Mouse (Mus musculus) heart, embryonic 11.5 days (tissue): ENCODE results near the gene Kif24. TPM values are rescaled to one million over a fixed set of nuclear protein-coding genes. Genes with fewer than 3 reads are reported as not detected.
A peak's percentile ranks its signal among the peaks of the same experiment; 100 is the strongest.
"Not testable (repeated sequence)": the region's sequence is repeated elsewhere in the genome, so short reads cannot be mapped to it uniquely, and the experiment has no call there.

Source experiments
- ATAC-seq: fragments of 200-750 bp; cut with Nextera tagmentation; replicated peaks from 2 replicates; pipeline ENCODE4 v1.8.0; 2017; ENCODE audit warnings: moderate library complexity; ENCODE audit not compliant: insufficient number of reproducible peaks, low FRiP score, low TSS enrichment
- H3K27ac ChIP-seq: fragments of 300-500 bp; sonication (generic); 2 replicates; pipeline ENCODE4 v1.5.1; 2014; ENCODE audit warnings: mild to moderate bottlenecking, low read depth, low read length
- H3K27me3 ChIP-seq: fragments of 300-500 bp; sonication (generic); 2 replicates; pipeline ENCODE4 v1.6.1; 2014; ENCODE audit warnings: mild to moderate bottlenecking, low read length, mixed read lengths; ENCODE audit not compliant: control insufficient read depth, insufficient read depth
- H3K36me3 ChIP-seq: fragments of 300-500 bp; sonication (generic); 2 replicates; pipeline ENCODE4 v1.6.1; 2014; ENCODE audit warnings: mild to moderate bottlenecking, low read length, moderate library complexity, mixed read lengths; ENCODE audit not compliant: control insufficient read depth, insufficient read depth
- H3K4me1 ChIP-seq: fragments of 300-500 bp; sonication (generic); 2 replicates; pipeline ENCODE4 v1.6.1; 2014; ENCODE audit warnings: low read length; ENCODE audit not compliant: control insufficient read depth, insufficient read depth
- H3K4me2 ChIP-seq: fragments of 300-500 bp; sonication (generic); 2 replicates; pipeline ENCODE4 v1.6.1; 2014; ENCODE audit warnings: mild to moderate bottlenecking, moderate library complexity
- H3K4me3 ChIP-seq: fragments of 300-500 bp; sonication (generic); 2 replicates; pipeline ENCODE4 v1.5.1; 2014; ENCODE audit warnings: low read depth, low read length
- H3K9ac ChIP-seq: fragments of 300-500 bp; sonication (generic); 2 replicates; pipeline ENCODE4 v1.6.1; 2014; ENCODE audit warnings: mild to moderate bottlenecking, low read depth, low read length, moderate library complexity
- H3K9me3 ChIP-seq: fragments of 300-500 bp; sonication (generic); replicated peaks from 2 replicates; pipeline ENCODE4 v1.6.1; 2016; ENCODE audit warnings: low read length; ENCODE audit not compliant: control insufficient read depth
- WGBS: fragments of 180-500 bp; shearing (Covaris S2); extraction: QIAGEN DNeasy Blood & Tissue Kit; methylation state at CpG from one replicate; pipeline ENCODE4 v1.1.7; 2014; ENCODE audit not compliant: insufficient replicate concordance; 5-methylcytosine and 5-hydroxymethylcytosine counted together
- polyA plus RNA-seq: library from polyadenylated mRNA; unstranded; fragments of >200 nt; fragmentation: Nextera tagmentation; extraction: Ambion mirVana; gene quantifications from 2 replicates; pipeline ENCODE4 v1.2.1, GENCODE M21; 2014

The Kif24 gene
- polyA plus RNA-seq, 1 experiment from 2014 or later = 6.6 TPM

GRCm38 (mm10) chr4:41463051-41463738, 1.5 kb downstream of the Kif24 start:
- not testable (repeated sequence) for H3K36me3 ChIP-seq, H3K9me3 ChIP-seq, H3K4me1 ChIP-seq, H3K27ac ChIP-seq, ATAC-seq, H3K27me3 ChIP-seq
- Histone ChIP-seq H3K9ac (0 out of 2 replicates have a peak overlapping the region, but pooled peaks have one; percentile 22), H3K4me3 (peak overlapping the region; percentile 72), H3K4me2 (peak overlapping the region; percentile 81)
- WGBS = 54% methylated on average over 3 of the region's 3 CpGs

- 98% methylated on average over 1 of the region's 1 CpGs for WGBS
- H3K9me3 ChIP-seq = no peaks in the 10 kb centered on the region
Observed at GRCm38 (mm10) chr4:41460690-41461089, 4.0 kb downstream of the Kif24 start.

GRCm38 (mm10) chr4:41447595-41447994, 17.1 kb downstream of the Kif24 start:
- Histone ChIP-seq H3K9ac (no peak overlapping the region), H3K4me1 (peaks cover 3% of the 10 kb centered on the region; the same call in 1 of the 2 replicates), H3K4me3 (no peak overlapping the region), H3K4me2 (no peak overlapping the region), H3K27ac (no peak overlapping the region), H3K27me3 (no peaks in the 10 kb centered on the region), H3K36me3 (no peaks in the 10 kb centered on the region; the same call in 1 of the 2 replicates), H3K9me3 (no peaks in the 10 kb centered on the region)
- WGBS = 92% methylated on average over 3 of the region's 3 CpGs
- ATAC-seq = no peak

More at GRCm38 (mm10) chr4:41460690-41461089, 4.0 kb downstream of the Kif24 start:
- no peak for ATAC-seq
- Histone ChIP-seq H3K4me3 (no peak overlapping the region), H3K4me2 (no peak overlapping the region), H3K4me1 (no peaks in the 10 kb centered on the region; the same call in 1 of the 2 replicates), H3K9ac (no peak overlapping the region), H3K27me3 (no peaks in the 10 kb centered on the region), H3K36me3 (no peaks in the 10 kb centered on the region), H3K27ac (no peak overlapping the region)

- no peaks in the 10 kb centered on the region for H3K9me3 ChIP-seq
- no peak overlapping the region for H3K27ac ChIP-seq
- H3K4me2 ChIP-seq = no peak overlapping the region
- ATAC-seq = no peak; the same call in 1 of the 2 replicates
- no peak overlapping the region for H3K4me3 ChIP-seq
- whole genome bisulfite sequencing = 43% methylated on average over 4 of the region's 4 CpGs
- no peaks in the 10 kb centered on the region; the same call in 1 of the 2 replicates for H3K36me3 ChIP-seq
- H3K27me3 ChIP-seq = no peaks in the 10 kb centered on the region
- H3K4me1 ChIP-seq = no peaks in the 10 kb centered on the region; the same call in 1 of the 2 replicates
- H3K9ac ChIP-seq = no peak overlapping the region
Observed at GRCm38 (mm10) chr4:41442790-41443302, 21.8 kb downstream of the Kif24 start.

- no peak overlapping the region for H3K27ac ChIP-seq
- no peak overlapping the region for H3K4me2 ChIP-seq
- no peak overlapping the region for H3K9ac ChIP-seq
- H3K4me1 ChIP-seq = no peaks in the 10 kb centered on the region; the same call in 1 of the 2 replicates
- 82% methylated on average over 5 of the region's 5 CpGs for WGBS
- no peak for ATAC-seq
- H3K27me3 ChIP-seq = no peaks in the 10 kb centered on the region
- H3K9me3 ChIP-seq = no peaks in the 10 kb centered on the region
- no peak overlapping the region for H3K4me3 ChIP-seq
- no peaks in the 10 kb centered on the region for H3K36me3 ChIP-seq
Observed at GRCm38 (mm10) chr4:41438931-41439330, 25.8 kb downstream of the Kif24 start.

GRCm38 (mm10) chr4:41416966-41417365, 47.7 kb downstream of the Kif24 start:
- Histone ChIP-seq H3K4me3 (no peak overlapping the region), H3K4me2 (no peak overlapping the region), H3K27me3 (no peaks in the 10 kb centered on the region), H3K4me1 (no peaks in the 10 kb centered on the region), H3K36me3 (no peaks in the 10 kb centered on the region), H3K9me3 (no peaks in the 10 kb centered on the region), H3K9ac (no peak overlapping the region), H3K27ac (no peak overlapping the region)
- no peak for ATAC-seq

- H3K4me1 ChIP-seq = no peaks in the 10 kb centered on the region
- H3K27me3 ChIP-seq = no peaks in the 10 kb centered on the region
- H3K4me3 ChIP-seq = no peak overlapping the region
- H3K36me3 ChIP-seq = peaks cover 2% of the 10 kb centered on the region; the same call in 1 of the 2 replicates
- no peak overlapping the region for H3K9ac ChIP-seq
- no peak for ATAC-seq
- WGBS = 82% methylated on average over 1 of the region's 1 CpGs
- no peak overlapping the region for H3K27ac ChIP-seq
- H3K9me3 ChIP-seq = no peaks in the 10 kb centered on the region
- no peak overlapping the region for H3K4me2 ChIP-seq
Observed at GRCm38 (mm10) chr4:41409341-41409740, 55.3 kb downstream of the Kif24 start.

- Histone ChIP-seq H3K9me3 (no peaks in the 10 kb centered on the region), H3K27me3 (no peaks in the 10 kb centered on the region), H3K4me3 (no peak overlapping the region), H3K9ac (no peak overlapping the region), H3K36me3 (peaks cover 2% of the 10 kb centered on the region; the same call in 1 of the 2 replicates), H3K4me1 (no peaks in the 10 kb centered on the region), H3K4me2 (no peak overlapping the region), H3K27ac (no peak overlapping the region)
- no peak for ATAC-seq
- 90% methylated on average over 2 of the region's 2 CpGs for WGBS
Observed at GRCm38 (mm10) chr4:41407353-41407752, 57.3 kb downstream of the Kif24 start.

GRCm38 (mm10) chr4:41406597-41406996, 58.1 kb downstream of the Kif24 start:
- no peak overlapping the region for H3K4me2 ChIP-seq
- no peak overlapping the region for H3K9ac ChIP-seq
- 73% methylated on average over 9 of the region's 9 CpGs for WGBS
- no peak overlapping the region for H3K27ac ChIP-seq
- no peaks in the 10 kb centered on the region for H3K9me3 ChIP-seq
- no peak overlapping the region for H3K4me3 ChIP-seq
- ATAC-seq = no peak
- no peaks in the 10 kb centered on the region for H3K4me1 ChIP-seq
- peaks cover 2% of the 10 kb centered on the region; the same call in 1 of the 2 replicates for H3K36me3 ChIP-seq
- no peaks in the 10 kb centered on the region for H3K27me3 ChIP-seq
